Mouse (Mus musculus): ENCODE data around the gene Frs2.
"Not testable (repeated sequence)": the region's sequence is repeated elsewhere in the genome, so short reads cannot be mapped to it uniquely, and the experiment has no call there.

Frs2 gene

DNA sequence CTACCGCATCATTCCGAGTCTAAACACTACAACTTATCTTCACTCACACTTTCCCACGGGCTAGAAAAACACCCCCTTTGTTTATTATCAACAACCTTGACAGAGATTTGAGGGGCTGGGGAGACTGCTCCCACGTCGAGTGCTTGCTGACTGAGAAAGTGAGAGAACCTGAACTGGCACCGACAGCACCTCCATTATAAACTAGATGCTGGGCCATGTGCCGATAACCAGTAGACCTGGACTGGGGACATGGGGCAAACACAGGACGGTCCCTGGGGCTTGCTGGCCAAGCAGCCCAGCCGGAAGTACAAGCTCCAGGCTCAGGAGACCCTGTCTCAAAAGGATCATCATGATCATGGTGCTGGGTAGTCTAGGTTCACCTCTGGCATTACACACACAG, 1.9 kb downstream of the Frs2 start:
- DNase-seq (ENCODE audit: low spot score in 2 of 2): no peak

DNA sequence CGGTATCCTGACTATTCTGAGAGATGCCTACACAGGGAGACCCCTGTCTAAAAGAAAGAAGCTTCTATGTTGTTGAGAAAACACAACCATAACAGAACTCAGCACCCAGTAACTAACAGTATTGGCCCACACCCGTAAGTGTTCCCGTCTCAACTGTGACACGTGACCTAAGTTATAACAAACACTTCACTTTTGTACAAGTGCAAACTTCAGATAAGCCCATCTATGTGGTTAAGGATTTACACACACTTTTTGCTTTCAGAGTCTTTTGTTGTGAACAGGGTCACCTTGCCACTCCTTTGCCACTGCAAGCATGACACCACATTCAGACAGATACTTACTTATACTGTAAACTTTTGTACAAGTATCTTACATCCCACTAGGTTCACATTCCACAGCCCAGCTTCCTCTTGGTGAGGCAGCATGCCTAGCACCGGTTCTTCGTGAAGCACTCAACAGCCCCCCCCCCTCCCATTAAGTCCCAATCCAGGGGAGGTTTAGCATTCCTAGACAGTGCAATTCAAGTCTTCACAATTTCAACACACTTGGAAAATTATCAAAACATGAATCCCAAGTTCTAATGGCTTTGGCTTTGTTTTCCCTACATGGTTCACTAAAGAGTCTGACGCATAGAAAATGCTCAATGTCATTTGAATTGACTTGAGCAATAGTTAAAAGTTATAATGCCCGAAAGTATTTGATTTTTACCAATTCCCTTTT, 2.6 kb downstream of the Frs2 start:
- no peak for DNase-seq (ENCODE audit: low spot score in 2 of 2)

- DNase-seq (ENCODE audit: low spot score in 2 of 2): no peak
Measured at GRCm38 (mm10) chr10:117144628-117145027, 3.7 kb downstream of the Frs2 start.

GRCm38 (mm10) chr10:117144071-117144470, 4.3 kb downstream of the Frs2 start:
- no peak for DNase-seq (ENCODE audit: low spot score in 2 of 2)

GRCm38 (mm10) chr10:117143311-117143710, 5.0 kb downstream of the Frs2 start:
- DNase-seq (ENCODE audit: low spot score in 2 of 2): no peak

DNA sequence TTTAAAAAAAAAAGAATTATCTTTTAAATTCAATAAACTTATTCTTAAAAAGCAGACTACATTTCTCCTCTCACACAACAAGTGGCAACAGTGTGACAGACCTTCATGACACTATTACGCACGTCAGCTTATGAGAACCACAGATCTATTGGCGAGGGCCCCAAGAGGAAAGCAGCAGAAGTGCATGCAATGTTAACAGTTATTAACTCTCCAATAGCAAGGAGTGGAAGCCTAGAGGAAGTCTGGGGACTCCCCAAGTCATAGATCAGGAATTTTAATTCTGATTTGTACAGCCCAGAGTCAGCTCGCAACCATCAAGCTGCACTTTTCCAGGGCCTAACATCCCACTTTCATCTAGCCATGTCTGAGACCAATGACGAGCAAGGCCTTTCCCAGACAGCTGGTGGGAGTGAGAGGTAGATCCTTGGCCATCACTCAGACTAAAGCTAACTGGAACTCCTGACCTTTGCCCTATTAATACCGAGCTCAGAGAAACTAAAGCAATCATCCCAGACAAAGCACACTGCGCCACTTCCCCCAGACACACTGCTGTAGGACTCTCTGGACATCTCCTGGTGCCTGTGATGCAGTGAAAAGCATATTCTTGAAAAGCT, 6.3 kb downstream of the Frs2 start:
- no peak for DNase-seq (ENCODE audit: low spot score in 2 of 2)

- not testable (repeated sequence) for DNase-seq (ENCODE audit: low spot score in 2 of 2)
Measured at GRCm38 (mm10) chr10:117131506-117131905, 16.8 kb downstream of the Frs2 start.

DNA sequence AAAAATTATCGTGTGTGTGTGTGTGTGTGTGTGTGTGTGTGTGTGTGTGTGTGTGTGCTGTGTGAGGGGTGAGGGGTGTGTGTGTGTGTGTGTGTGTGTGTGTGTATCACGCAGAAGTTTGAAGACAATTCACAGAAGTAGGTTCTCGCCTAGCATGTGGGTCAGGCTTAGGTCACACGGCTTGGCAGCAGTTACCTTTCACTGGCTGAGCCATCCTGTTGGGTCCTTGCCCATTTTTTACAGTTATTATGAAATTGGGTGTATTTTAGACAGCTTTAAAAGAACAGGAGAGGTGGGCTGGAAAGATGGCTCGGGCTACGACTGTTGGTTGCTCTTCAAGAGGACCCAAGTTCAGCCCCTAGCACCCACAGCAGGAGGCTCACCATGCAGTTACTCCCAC, 18.3 kb downstream of the Frs2 start:
- no peak for DNase-seq (ENCODE audit: low spot score in 2 of 2)

GRCm38 (mm10) chr10:117128693-117129092, 19.6 kb downstream of the Frs2 start:
- DNase-seq (ENCODE audit: low spot score in 2 of 2): no peak

DNA sequence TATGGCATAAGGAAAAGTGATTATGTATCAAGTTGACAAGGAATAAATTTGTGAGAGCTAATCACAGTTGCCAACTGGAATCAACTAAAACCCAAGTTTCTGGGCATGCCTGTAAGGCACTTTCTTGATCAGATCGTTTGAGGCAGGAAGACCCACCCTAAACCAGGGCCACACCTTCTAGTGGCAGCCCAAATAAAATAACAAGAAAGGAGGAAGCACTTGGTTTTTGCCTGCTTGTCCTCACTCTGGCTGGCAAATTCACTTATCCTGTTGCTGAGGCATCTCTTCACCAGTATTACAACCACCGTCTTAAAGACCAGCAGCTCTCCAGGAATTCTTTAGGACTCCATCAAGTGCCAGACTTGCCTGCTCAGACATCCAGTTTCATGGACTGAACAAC, 20.9 kb downstream of the Frs2 start:
- no peak for DNase-seq (ENCODE audit: low spot score in 2 of 2)

DNA sequence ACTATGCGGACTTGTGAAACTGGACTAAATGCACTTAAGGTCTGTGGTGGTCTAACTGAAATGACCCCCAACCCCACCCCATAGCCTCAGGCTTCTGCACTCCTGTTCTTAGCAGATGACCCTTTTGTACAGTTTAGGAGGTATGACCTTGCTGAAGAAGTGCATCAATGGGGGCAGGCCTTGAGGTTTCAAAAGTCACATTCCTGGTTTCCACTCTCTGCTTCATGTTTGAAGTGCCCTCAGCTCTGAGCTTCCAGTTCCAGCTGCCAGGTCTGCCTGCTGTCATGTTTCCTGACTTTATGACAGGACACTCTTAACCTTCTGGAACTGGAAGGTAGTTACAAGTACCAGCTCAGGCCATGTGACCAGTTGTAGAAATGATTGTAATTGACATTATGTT, 21.6 kb downstream of the Frs2 start:
- no peak for DNase-seq (ENCODE audit: low spot score in 2 of 2)

DNA sequence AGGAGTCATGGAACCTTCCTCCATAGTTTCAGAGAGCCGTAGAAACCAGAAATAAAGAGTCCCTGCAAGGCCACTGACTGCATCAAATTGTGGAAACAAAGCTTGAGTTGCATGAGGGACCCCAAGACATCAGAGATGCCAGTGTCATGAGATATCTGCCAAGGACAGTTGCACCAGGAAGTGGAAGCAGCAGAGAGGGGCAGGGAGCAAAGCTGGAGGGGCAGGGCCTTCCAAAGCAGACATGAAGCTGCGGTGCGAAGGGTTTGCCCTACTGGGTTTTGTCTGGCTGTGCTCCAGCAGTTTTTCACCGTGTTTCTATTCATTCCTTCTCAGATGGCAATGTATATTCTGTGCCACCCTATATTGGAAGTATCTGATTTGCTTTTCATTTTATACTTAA, 22.1 kb downstream of the Frs2 start:
- no peak for DNase-seq (ENCODE audit: low spot score in 2 of 2)

DNA sequence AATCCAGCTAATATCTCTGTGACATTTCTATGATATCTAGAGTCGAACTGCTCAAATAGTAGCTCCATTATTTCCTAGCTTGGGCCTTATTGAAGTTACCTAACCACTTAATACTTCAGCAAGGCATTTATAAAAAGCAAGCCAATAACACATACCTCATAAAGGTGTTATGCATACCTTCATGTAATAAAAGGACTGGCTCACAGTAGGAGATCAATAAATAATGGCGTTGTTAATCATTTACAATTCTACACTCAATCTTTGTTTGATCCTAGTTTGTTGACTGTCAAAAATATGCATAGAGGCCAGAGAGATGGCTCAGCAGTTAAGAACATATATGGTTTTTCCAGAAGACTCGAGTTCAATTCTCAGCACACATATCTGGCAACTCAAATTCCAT, 26.9 kb downstream of the Frs2 start:
- no peak for DNase-seq (ENCODE audit: low spot score in 2 of 2)

- DNase-seq (ENCODE audit: low spot score in 2 of 2): no peak
Measured at GRCm38 (mm10) chr10:117120051-117120666, 28.2 kb downstream of the Frs2 start.

DNA sequence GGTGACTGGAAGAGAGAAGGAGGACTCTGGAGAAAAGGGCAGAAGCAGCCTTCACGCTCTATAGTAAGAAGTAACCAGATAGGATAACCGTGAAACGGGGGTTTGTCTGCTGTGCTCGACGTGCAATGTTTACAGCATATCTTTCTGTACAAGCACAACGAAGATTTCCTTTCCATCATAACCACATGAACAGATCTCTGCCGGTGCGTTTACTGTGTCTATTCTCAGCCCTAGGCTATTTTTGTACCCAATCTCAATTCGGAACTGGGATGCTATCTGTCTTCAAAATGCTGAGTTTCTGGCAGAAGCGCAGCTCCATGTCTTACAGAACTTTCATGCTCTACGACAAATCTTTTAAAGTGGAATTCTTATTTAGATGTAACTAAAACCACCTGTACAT, 28.8 kb downstream of the Frs2 start:
- no peak for DNase-seq (ENCODE audit: low spot score in 2 of 2)

- DNase-seq (ENCODE audit: low spot score in 2 of 2): no peak
Measured at GRCm38 (mm10) chr10:117118421-117118831, 29.9 kb downstream of the Frs2 start.

GRCm38 (mm10) chr10:117115652-117116051, 32.7 kb downstream of the Frs2 start:
- no peak for DNase-seq (ENCODE audit: low spot score in 2 of 2)

DNA sequence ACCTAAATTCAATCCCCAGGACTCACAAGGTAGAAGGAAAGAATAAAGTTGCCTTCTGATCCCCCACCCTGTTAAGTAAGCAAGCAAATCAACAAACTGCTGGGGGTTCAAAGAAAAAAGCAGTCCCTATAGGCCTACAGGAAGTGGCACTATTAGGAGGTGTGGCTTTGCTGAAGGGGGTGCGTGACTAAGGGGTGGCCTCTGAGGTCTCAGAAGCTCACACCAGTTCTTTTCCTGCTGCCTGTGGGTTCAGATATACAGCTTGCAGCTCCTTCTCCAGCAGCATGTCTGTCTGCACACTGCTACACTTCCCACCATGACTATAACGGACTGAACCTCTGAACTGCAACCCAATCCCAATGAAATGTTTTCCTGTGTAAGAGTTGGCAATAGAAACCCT, 35.8 kb downstream of the Frs2 start:
- no peak for DNase-seq (ENCODE audit: low spot score in 2 of 2)

GRCm38 (mm10) chr10:117111455-117111854, 36.9 kb downstream of the Frs2 start:
- DNase-seq (ENCODE audit: low spot score in 2 of 2): no peak

DNA sequence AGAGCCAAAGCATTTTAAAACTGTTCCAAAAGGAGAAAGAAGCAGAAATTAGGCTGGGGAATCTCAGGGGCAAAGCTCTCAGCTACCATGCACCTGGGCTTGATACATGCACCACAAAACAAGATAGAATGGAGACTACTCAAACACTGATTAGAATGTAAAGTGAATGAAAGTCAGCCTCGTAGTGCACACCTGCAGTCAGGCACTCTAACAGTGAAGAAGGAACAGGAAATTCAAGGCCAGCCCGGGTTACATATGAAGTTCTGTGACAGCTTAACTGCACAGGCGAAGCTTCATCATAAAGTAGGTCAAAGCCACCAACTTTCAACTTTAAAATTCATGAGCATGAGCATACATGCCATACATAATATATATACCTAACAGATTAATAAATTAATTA, 38.1 kb downstream of the Frs2 start:
- no peak for DNase-seq (ENCODE audit: low spot score in 2 of 2)

DNA sequence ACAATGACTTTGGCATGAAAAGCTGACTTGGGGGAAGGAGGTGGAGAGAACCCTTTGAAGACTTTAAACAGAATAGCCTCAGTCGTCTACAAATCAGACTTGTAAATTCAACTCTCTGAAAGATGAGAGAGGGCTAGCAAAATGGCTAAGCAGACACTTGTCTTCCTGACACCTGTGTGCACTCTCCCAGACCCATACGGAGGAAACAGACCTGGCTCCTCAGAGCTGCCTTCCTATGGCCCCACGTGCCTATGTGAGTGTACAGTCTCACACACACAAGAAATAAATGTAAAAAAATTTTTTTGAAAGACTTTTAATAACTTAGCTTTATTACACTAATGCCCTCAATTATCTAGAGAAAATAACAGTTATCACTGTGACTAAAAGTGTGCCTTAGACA, 41.6 kb downstream of the Frs2 start:
- DNase-seq (ENCODE audit: low spot score in 2 of 2): no peak

GRCm38 (mm10) chr10:117106244-117106643, 42.1 kb downstream of the Frs2 start:
- DNase-seq (ENCODE audit: low spot score in 2 of 2): no peak

DNA sequence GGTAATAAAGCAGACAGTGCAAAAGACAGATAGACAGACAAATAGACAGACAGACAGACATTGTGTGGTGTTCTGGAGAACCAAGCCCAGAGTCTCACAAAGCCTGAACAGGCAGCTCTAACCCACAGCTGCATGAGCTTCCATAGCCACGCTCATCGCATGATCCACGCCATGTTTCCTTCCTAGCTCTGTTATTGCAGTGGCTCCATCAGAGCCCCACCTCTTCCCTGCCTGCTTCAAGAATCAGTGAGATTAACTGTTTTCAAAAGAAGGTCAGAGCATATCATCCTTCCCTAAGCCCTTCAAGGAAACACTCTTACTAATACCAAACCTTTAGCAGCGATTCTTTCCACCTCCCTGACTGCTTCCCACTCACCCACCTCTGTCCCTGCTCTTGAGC, 43.3 kb downstream of the Frs2 start:
- no peak for DNase-seq (ENCODE audit: low spot score in 2 of 2)
